Mouse (Mus musculus) urinary bladder, postnatal 36 days (tissue): ENCODE results near the gene Galns.
A peak's percentile ranks its signal among the peaks of the same experiment; 100 is the strongest.
"Not testable (repeated sequence)": the region's sequence is repeated elsewhere in the genome, so short reads cannot be mapped to it uniquely, and the experiment has no call there.

Source experiments
- DNase-seq, 2 experiments: peaks; one replicate each; pipeline ENCODE4 v3.0.0; 2022; ENCODE audit warnings: low spot score in 2 of 2, mixed read lengths in 1 of 2

The Galns gene

GRCm38 (mm10) chr8:122635878-122636802 is 24.9 kb upstream of the Galns start:
- peak; percentile 38 to 57 for DNase-seq

DNA sequence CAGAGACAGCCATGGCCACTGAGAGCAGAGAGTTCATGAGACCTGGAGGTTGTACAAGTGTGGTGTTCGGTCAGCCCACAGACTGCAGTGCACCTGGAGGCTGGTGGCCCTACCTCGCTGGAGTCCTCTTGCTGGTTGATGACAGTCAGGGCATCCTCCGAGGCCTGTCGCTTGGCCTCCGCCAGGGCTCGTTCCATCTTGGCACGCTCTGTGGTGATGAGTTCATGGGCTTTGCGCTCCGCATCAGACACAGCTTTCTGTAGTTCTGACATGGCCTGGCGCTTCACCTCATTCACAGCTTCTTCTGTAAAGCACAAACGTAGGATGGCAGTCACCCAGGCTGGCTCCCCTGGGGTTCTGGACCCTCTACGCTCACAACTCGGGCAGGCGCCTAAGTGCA is 21.9 kb upstream of the Galns start:
- no peak for DNase-seq

DNA sequence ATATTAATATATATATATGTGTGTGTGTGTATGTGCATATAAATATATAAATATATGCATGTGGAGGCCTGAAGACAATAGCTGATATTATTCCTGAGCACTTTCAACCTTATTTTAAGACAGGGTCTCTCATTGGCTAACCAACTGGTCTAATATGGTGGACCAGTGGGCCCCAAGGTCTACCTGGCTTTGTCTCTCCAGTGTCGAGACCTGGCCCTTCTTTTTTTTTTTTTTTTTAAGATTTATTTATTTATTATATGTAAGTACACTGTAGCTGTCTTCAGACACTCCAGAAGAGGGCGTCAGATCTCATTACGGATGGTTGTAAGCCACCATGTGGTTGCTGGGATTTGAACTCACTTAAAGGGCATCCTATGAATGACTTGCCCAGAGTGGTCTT is 20.9 kb upstream of the Galns start:
- DNase-seq: not testable (repeated sequence)

- DNase-seq: no peak
Observed at GRCm38 (mm10) chr8:122630696-122631095, 19.4 kb upstream of the Galns start.

DNA sequence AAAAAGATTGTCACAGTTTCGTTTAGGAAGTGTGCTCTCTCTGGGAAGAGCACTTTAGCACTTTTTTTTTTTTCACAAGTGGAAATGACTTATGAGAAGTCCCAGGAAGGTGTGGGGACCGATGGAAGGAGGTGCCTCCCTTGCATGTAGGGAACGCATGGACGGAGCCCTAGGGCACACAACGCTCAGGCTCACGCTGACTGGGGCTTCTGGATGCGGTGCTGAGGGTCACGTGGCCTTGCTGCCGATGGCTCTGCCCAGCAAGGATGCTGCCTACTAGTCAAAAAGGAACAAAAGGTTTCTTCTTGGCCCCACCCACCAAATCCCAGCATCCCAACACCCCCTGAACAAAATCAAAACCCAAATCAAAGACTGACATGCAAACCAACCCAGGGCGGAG is 18.1 kb upstream of the Galns start:
- no peak for DNase-seq

DNA sequence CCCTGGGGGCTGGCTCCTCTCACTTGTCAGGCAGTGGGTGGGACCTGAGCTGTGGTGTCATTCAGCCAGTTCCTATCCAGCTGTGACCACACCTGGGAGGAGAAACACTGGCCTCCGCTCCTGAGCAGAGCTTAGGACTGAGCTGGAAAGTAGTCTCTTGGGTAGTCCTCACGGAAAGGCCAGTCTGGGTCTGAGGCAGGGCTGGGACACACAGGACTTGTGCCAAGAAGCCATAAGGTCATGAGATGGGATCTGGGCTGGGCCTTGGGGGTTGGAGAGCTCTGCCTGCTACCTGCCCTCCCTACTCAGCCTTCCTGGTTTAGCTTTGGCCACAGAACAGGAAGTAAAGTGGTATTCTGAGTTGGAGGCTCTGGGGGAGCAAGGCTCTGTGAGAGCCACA is 15.6 kb upstream of the Galns start:
- DNase-seq: no peak

DNA sequence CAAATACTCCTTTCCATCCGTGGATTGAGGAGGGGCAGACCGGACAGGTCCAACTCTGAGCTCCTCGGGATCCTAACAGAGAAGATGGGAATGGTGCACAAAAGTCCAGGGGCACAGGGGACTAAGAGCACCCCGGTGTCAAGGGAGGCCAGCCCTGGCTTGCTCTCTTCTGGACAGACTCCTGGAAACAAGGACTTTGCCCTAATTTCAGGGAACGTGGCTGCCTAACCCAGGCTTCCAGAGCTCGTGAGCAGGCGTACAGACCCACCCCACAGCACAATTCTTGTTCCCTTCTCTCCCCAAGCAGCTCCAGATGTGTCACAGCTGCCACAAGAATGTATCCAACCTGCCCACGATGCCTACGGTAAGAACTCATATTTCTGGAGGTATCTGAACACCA is 14.5 kb upstream of the Galns start:
- no peak for DNase-seq

- DNase-seq: no peak
Observed at GRCm38 (mm10) chr8:122624653-122625052, 13.4 kb upstream of the Galns start.

GRCm38 (mm10) chr8:122623844-122624642 is 12.8 kb upstream of the Galns start:
- DNase-seq: no peak

- no peak for DNase-seq
Observed at GRCm38 (mm10) chr8:122622727-122623126, 11.5 kb upstream of the Galns start, which contains the start of gene Pabpn1l. Pabpn1l (minus strand) TSS chr8:122622739.

GRCm38 (mm10) chr8:122620446-122620845 is 9.2 kb upstream of the Galns start:
- DNase-seq: no peak

DNA sequence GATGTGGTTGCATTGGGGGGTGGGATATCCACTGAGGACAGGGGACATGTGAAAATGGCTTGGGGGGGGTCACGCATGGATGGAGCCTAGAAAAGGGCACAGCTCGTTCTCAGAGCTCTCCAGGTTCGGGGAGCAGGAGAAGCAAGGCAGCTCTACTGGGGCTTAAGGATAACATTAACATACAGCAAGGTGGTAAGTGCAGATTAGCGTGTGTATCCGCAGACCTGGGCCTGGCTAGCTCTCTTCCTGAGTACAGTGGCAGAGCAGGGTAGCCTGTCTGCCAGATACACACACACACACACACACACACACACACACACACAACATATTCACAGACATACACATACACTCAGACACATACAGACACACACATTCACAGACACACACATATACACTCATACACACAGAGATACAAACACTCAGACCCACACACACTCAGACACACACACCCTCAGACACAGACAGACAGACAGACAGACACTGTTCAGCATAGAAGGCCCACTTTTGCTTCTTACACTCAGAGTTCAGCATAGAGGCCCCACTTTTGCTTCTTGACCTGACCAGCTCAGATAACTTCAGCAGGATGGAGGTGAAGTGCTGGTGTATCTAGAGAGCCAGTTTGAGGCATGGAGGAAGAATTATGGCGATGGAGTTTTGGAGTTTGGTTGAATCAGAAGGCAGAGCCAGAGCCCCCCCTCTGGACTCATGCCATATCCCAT is 7.6 kb upstream of the Galns start:
- DNase-seq: no peak

DNA sequence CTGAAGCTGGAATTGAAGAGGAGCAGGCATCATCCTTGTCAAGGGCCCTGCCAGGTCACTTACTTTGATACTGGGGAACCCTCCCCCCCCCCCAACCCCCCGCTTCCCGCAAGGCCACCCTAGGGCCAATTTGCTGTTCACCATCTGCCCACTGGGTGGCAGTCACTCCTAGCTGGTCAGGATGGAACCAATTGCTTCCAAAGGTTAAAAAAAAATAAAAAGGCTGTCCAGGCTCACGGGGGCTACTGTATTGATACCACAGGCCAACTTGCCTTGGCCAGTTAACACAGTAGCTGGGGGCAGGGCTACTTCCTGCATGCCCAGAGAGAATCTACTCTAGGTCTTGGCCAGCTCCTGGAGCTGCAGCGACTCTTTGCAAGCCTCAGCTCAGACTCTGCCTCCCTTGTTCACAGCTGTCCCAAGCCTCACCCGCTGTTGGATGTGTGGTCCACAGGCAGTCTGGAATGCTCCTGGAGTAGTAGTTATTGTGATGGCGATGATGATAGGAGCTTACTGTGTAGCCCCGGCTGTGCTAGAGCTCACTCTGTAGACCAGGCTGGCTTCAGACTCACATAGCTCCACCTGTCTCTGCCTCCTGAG is 6.8 kb upstream of the Galns start:
- DNase-seq: peak; percentile 72 to 80

GRCm38 (mm10) chr8:122616181-122616905 is 5.1 kb upstream of the Galns start:
- DNase-seq: peak; percentile 40 to 63

- DNase-seq: no peak
Observed at GRCm38 (mm10) chr8:122610612-122611277, 518 bp downstream of the Galns start.

GRCm38 (mm10) chr8:122610209-122610608 is 1.1 kb downstream of the Galns start:
- no peak for DNase-seq

GRCm38 (mm10) chr8:122606810-122607209 is 4.5 kb downstream of the Galns start:
- DNase-seq: no peak

GRCm38 (mm10) chr8:122605367-122605766 is 5.9 kb downstream of the Galns start:
- no peak for DNase-seq

DNA sequence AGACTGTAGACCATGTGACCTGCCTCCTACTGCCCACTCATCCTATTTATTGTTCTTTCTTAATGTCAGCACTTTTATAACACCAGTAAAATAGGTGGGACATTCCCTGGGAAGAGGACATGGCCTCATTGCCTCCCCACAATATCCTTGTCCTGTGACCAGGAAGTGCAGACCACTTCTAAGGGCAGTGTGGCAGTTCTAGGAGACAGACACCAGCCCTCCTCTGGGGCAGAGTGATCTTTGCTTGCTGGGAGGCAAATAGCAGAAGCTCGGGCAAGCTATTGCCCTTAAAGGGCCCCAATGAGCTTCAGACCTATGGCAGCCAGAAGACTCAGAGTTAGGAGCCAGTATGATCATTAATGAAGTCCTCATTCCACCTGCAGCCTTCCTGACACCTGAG is 6.6 kb downstream of the Galns start:
- no peak for DNase-seq

DNA sequence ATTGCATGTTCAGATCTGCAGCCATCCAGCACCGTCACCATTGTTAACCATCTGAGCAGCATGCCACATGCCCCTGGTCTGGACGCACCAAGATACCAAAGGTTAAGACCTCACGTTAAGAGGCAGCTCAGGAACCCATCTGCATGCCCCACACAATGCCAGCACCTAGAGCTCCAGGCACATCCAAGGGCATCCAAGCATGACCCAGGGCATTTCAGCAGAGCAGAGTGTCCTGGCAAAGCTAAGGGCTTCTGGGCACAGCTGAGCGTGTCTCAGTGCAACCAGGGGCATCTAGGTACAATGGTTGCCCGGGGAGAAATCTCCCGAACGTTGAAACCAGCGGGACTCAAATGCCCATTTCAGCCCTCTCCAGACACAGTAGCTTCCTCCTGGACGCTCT is 10.6 kb downstream of the Galns start:
- DNase-seq: no peak
